Mouse (Mus musculus) left cerebral cortex, postnatal 36 days (tissue): ENCODE measurements at regions not wholly inside any gene's neighbourhood (a gene's known extent, or its start where the extent isn't known, plus 50 kb on each side); places are given as distances from the start of the nearest gene placed in this dataset.
A peak's percentile ranks its signal among the peaks of the same experiment; 100 is the strongest.

ENCODE experiments used
- DNase-seq, 2 experiments: peaks; one replicate each; pipeline ENCODE4 v3.0.0; 2021 to 2022; ENCODE audit warnings: low spot score in 2 of 2, mixed read lengths in 1 of 2
- intact Hi-C: fragments of 180-260 bp; cut with DNase I; formaldehyde crosslinking; loops from one replicate; pipeline ENCODE4 v1.15.1; 2025

GRCm38 (mm10) chr5:50570701-50571100 is 511.9 kb upstream of the Adgra3 start:
- intact Hi-C loops: no loop called here
- DNase-seq: peak in 1 of 2 experiments; percentile 10

- no peak for DNase-seq
- intact Hi-C loops: no loop called here
Observed at GRCm38 (mm10) chr5:50551125-50551524, 492.3 kb upstream of the Adgra3 start.

- intact Hi-C loops: no loop called here
- no peak for DNase-seq
Observed at GRCm38 (mm10) chr5:50512539-50512938, 453.7 kb upstream of the Adgra3 start.

- DNase-seq: no peak
- intact Hi-C loops: no loop called here
Observed at GRCm38 (mm10) chr5:50509696-50510421, 451.1 kb upstream of the Adgra3 start.

- intact Hi-C loops: no loop called here
- DNase-seq: no peak
Observed at GRCm38 (mm10) chr5:50490223-50490622, 431.4 kb upstream of the Adgra3 start.

GRCm38 (mm10) chr5:50476985-50477384 is 418.2 kb upstream of the Adgra3 start:
- intact Hi-C loops: loop anchor here (10.0 kb wide), 1 partner anchor 218 kb away; no protein-coding TSS in a partner anchor

GRCm38 (mm10) chr5:50461491-50461890 is 402.7 kb upstream of the Adgra3 start:
- no peak for DNase-seq
- intact Hi-C loops: no loop called here

More at GRCm38 (mm10) chr5:50476985-50477384, 418.2 kb upstream of the Adgra3 start:
- peak; percentile 19 to 41 for DNase-seq

- intact Hi-C loops: no loop called here
- DNase-seq: peak; percentile 34 to 46
Observed at GRCm38 (mm10) chr5:50457621-50458020, 398.8 kb upstream of the Adgra3 start.

- no peak for DNase-seq
- intact Hi-C loops: no loop called here
Observed at GRCm38 (mm10) chr5:50454387-50454786, 395.6 kb upstream of the Adgra3 start.

- intact Hi-C loops: no loop called here
Observed at GRCm38 (mm10) chr5:50406923-50407322, 348.1 kb upstream of the Adgra3 start.

GRCm38 (mm10) chr5:50406520-50406919 is 347.7 kb upstream of the Adgra3 start:
- intact Hi-C loops: no loop called here
- no peak for DNase-seq

More at GRCm38 (mm10) chr5:50406923-50407322, 348.1 kb upstream of the Adgra3 start:
- no peak for DNase-seq
